Mouse (Mus musculus) midbrain, postnatal 0 days (tissue): ENCODE measurements around the gene Col5a1. TPM values are rescaled to one million over a fixed set of nuclear protein-coding genes. Genes with fewer than 3 reads are reported as not detected.
A peak's percentile ranks its signal among the peaks of the same experiment; 100 is the strongest.

Experiments used
- ATAC-seq: fragments of 200-750 bp; cut with Nextera tagmentation; 2 replicates; pipeline ENCODE4 v1.8.0; 2017; ENCODE audit warnings: moderate number of reproducible peaks, mild to moderate bottlenecking, moderate TSS enrichment, moderate library complexity; ENCODE audit not compliant: low FRiP score
- DNase-seq: peaks from one replicate; pipeline ENCODE4 v3.0.0-alpha.2; 2015; ENCODE audit warnings: low spot score
- H3K27ac ChIP-seq: fragments of 300-500 bp; sonication (generic); 2 replicates; pipeline ENCODE4 v1.5.1; 2014; ENCODE audit warnings: low read depth, mild to moderate bottlenecking, low read length, mixed read lengths
- H3K27me3 ChIP-seq: fragments of 300-500 bp; sonication (generic); 2 replicates; pipeline ENCODE4 v1.6.1; 2014; ENCODE audit warnings: low read length, control low read depth, mixed read lengths; ENCODE audit not compliant: insufficient read depth
- H3K36me3 ChIP-seq: fragments of 300-500 bp; sonication (generic); 2 replicates; pipeline ENCODE4 v1.6.1; 2014; ENCODE audit warnings: low read length, control low read depth, mixed read lengths; ENCODE audit not compliant: insufficient read depth
- H3K4me1 ChIP-seq: fragments of 300-500 bp; sonication (generic); 2 replicates; pipeline ENCODE4 v1.6.1; 2014; ENCODE audit warnings: mild to moderate bottlenecking, control low read depth, antibody characterized with exemption, low read length, mixed read lengths; ENCODE audit not compliant: insufficient read depth
- H3K4me2 ChIP-seq: fragments of 300-500 bp; sonication (generic); 2 replicates; pipeline ENCODE4 v1.6.1; 2014; ENCODE audit warnings: low read depth, mild to moderate bottlenecking, low read length, mixed read lengths; ENCODE audit not compliant: poor library complexity, severe bottlenecking
- H3K4me3 ChIP-seq: fragments of 300-500 bp; sonication (generic); 2 replicates; pipeline ENCODE4 v1.5.1; 2014; ENCODE audit warnings: low read depth, mild to moderate bottlenecking, low read length, moderate library complexity
- H3K9ac ChIP-seq: fragments of 300-500 bp; sonication (generic); replicated peaks from 2 replicates; pipeline ENCODE4 v1.6.1; 2014; ENCODE audit warnings: mild to moderate bottlenecking, low read length, moderate library complexity, mixed read lengths; ENCODE audit not compliant: poor library complexity, severe bottlenecking
- H3K9me3 ChIP-seq: fragments of 300-500 bp; sonication (generic); 2 replicates; pipeline ENCODE4 v1.6.1; 2016; ENCODE audit warnings: low read length, control low read depth
- CTCF ChIP-seq: IDR thresholded peaks from 2 replicates; pipeline ENCODE4 v1.5.1; 2016; ENCODE audit warnings: antibody characterized with exemption, mild to moderate bottlenecking
- WGBS: fragments of 180-500 bp; shearing (Covaris S2); extraction: QIAGEN DNeasy Blood & Tissue Kit; methylation state at CpG from one replicate; pipeline ENCODE4 v1.1.7; 2014; 5-methylcytosine and 5-hydroxymethylcytosine counted together
- polyA plus RNA-seq: library from polyadenylated mRNA; unstranded; fragments of >200 nt; fragmentation: Nextera tagmentation; extraction: Ambion mirVana; gene quantifications from 2 replicates; pipeline ENCODE4 v1.2.1, GENCODE M21; 2015
- total RNA-seq: library from RNA; depleted of rRNA; stranded (reverse); fragments of >200 nt; gene quantifications from 2 replicates; pipeline ENCODE4 v1.2.3, GENCODE M21; 2014

The Col5a1 gene
- total and polyA plus RNA-seq, 2 experiments from 2014 or later, result 5.6 to 16.9 TPM

DNA sequence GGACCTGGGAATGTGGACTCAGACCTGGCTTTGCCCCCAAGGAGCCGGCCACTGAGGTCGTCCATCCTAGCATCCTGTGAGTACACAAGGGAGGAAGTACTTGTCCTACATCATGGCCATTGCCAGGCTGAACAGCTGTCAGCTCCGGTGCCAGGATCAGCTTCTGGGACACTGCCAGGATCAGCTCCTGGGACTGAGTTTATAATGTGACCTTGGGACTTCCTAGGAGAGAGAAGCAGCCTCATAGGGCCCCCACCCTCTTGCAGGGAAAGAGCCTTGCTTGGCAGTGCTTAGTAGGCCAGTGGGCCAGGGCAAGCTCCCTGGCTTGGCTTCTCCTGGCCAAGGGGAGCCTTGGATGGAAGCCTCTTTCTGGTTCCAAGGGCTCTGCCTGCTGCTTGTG is 67.6 kb downstream of the Col5a1 start:
- no peak overlapping the region for H3K9ac ChIP-seq
- WGBS, result 68% methylated on average over 3 of the region's 3 CpGs
- no peak for TF ChIP-seq CTCF
- ATAC-seq (no peak), DNase-seq (peak; percentile 47)
- no peaks in the 10 kb centered on the region for H3K9me3 ChIP-seq
- no peak overlapping the region for H3K4me2 ChIP-seq
- H3K27ac ChIP-seq, result no peak overlapping the region
- H3K36me3 ChIP-seq, result no peaks in the 10 kb centered on the region
- H3K4me3 ChIP-seq, result no peak overlapping the region
- H3K4me1 ChIP-seq, result 0 out of 2 replicates have a peak, but pooled peaks cover 3% of the 10 kb centered on the region
- no peaks in the 10 kb centered on the region for H3K27me3 ChIP-seq

DNA sequence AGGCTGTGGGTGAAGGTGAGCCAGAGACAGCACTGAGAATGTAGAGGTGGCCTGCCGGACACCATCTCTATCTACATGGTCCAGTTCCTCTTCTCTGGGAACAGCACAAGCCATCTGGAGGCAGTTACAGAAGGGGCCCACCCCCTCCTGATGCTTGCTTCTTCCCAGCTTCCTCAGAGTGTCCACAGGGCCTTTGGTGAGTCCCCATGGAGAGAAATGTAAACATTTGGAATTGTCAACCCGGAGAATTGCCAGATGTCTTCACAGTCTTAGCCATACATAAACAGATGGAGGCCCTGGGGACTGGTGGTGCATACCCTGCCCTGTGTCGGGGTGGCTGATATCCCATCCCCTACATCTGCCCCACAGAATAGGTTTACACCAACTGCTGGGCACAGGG is 68.7 kb downstream of the Col5a1 start:
- ATAC-seq (no peak), DNase-seq (no peak)
- TF ChIP-seq CTCF, result no peak
- 79% methylated on average over 3 of the region's 3 CpGs for WGBS
- H3K27me3 ChIP-seq, result no peaks in the 10 kb centered on the region
- no peaks in the 10 kb centered on the region for H3K9me3 ChIP-seq
- no peak overlapping the region for H3K9ac ChIP-seq
- H3K36me3 ChIP-seq, result no peaks in the 10 kb centered on the region
- no peak overlapping the region for H3K4me2 ChIP-seq
- 0 out of 2 replicates have a peak, but pooled peaks cover 3% of the 10 kb centered on the region for H3K4me1 ChIP-seq
- H3K27ac ChIP-seq, result no peak overlapping the region
- no peak overlapping the region for H3K4me3 ChIP-seq

DNA sequence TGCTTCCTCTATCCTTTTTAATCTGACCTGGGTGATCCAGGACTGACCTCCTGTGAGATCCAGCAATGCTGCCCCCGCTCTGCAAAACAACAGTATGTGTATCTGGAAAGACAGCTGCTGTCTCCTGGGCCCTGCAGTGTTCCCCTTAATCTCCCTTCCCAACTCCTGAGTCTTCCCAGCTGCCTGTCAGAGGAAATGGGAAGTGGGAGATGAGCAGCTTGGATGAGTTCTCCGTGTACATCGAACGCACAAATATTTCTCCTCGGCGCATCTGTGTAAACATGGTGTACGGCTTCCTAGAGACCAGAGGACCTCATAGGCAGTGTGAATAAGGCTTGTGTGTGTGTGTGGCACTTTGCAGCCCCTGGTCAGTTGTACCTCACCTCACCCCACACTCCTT is 70.5 kb downstream of the Col5a1 start:
- Histone ChIP-seq H3K27me3 (no peaks in the 10 kb centered on the region), H3K36me3 (no peaks in the 10 kb centered on the region), H3K4me3 (no peak overlapping the region), H3K4me1 (0 out of 2 replicates have a peak, but pooled peaks cover 3% of the 10 kb centered on the region), H3K9ac (no peak overlapping the region), H3K4me2 (no peak overlapping the region), H3K9me3 (no peaks in the 10 kb centered on the region), H3K27ac (no peak overlapping the region)
- no peak for ATAC-seq
- no peak for DNase-seq
- WGBS, result 80% methylated on average over 7 of the region's 7 CpGs
- no peak for TF ChIP-seq CTCF

DNA sequence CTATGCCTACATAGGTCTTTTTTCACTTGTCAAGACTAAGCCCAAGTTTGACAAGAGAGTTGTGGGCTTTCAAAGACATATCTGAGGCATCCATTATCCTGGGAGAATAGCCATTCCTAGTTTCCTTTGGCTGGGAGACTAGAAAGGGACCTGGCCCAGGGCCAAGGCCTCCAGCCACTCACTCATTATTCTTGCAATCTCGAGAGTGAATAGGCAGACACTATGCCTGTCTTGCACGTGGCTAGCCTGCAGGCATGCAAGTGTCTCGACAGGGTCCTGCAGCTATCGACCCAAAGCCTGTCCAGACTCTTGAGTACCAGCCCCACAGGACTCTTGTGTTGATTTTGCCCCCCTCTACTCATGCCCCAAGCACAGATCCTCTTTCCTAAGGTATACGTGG is 71.0 kb downstream of the Col5a1 start:
- no peak overlapping the region for H3K9ac ChIP-seq
- H3K36me3 ChIP-seq, result no peaks in the 10 kb centered on the region
- no peaks in the 10 kb centered on the region for H3K27me3 ChIP-seq
- DNase-seq (no peak), ATAC-seq (no peak)
- TF ChIP-seq CTCF, result no peak
- no peaks in the 10 kb centered on the region for H3K9me3 ChIP-seq
- 24% methylated on average over 5 of the region's 5 CpGs for WGBS
- no peak overlapping the region for H3K4me3 ChIP-seq
- 0 out of 2 replicates have a peak, but pooled peaks cover 3% of the 10 kb centered on the region for H3K4me1 ChIP-seq
- H3K27ac ChIP-seq, result no peak overlapping the region
- no peak overlapping the region for H3K4me2 ChIP-seq

DNA sequence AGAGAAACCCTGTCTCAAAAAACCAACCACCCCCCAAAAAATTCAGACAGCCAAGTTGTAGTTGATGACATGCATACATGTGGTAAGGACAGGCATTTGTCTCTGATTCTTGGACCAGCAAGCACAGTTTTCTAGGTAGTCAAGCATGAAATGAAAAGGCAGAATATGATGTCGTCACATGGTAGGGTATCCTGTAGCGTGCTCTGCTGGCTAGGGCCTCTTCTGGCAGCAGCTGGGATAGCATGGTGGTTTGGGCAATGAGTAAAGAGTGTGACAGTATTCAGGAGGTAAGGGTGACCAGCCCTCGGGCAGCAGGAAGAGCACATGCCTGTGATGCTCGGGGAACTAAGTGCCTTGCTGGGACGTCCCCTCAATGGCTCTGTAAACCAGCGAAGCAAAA is 73.0 kb downstream of the Col5a1 start:
- Histone ChIP-seq H3K27me3 (no peaks in the 10 kb centered on the region), H3K9ac (no peak overlapping the region), H3K4me3 (no peak overlapping the region), H3K9me3 (no peaks in the 10 kb centered on the region), H3K27ac (no peak overlapping the region), H3K4me1 (0 out of 2 replicates have a peak, but pooled peaks cover 3% of the 10 kb centered on the region), H3K4me2 (no peak overlapping the region), H3K36me3 (no peaks in the 10 kb centered on the region)
- ATAC-seq (no peak), DNase-seq (no peak)
- peak; percentile 16; the same call in 1 of the 2 replicates for TF ChIP-seq CTCF
- WGBS, result 80% methylated on average over 6 of the region's 6 CpGs

DNA sequence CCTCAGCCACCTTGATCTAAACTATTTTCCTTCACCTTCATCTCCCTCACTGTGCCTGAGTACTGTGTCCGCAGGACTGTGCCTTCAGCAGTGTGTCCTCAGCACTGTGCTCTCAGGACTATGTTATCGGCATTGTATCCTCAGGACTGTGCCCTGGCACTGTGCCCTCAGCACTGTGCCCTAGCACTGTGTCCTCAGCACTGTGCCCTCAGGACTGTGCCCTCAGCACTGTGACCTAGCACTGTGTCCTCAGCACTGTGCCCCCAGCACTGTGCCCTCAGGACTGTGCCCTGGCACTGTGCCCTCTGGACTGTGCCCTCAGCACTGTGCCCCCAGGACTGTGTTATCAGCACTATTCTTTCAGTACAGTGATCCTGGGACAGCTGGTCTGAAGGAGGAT is 75.0 kb downstream of the Col5a1 start:
- H3K27me3 ChIP-seq, result no peaks in the 10 kb centered on the region
- no peaks in the 10 kb centered on the region for H3K9me3 ChIP-seq
- no peak overlapping the region for H3K4me3 ChIP-seq
- WGBS, result 97% methylated on average over 2 of the region's 2 CpGs
- H3K4me1 ChIP-seq, result 0 out of 2 replicates have a peak, but pooled peaks cover 3% of the 10 kb centered on the region
- no peak for TF ChIP-seq CTCF
- H3K4me2 ChIP-seq, result no peak overlapping the region
- DNase-seq, result no peak
- H3K36me3 ChIP-seq, result no peaks in the 10 kb centered on the region
- ATAC-seq, result no peak
- no peak overlapping the region for H3K27ac ChIP-seq
- no peak overlapping the region for H3K9ac ChIP-seq
